Mouse (Mus musculus) stomach, embryonic 16.5 days (tissue): ENCODE data around the gene Padi6. TPM values are rescaled to one million over a fixed set of nuclear protein-coding genes. Genes with fewer than 3 reads are reported as not detected.

Experiments
- ATAC-seq: fragments of 200-750 bp; cut with Nextera tagmentation; 2 replicates; pipeline ENCODE4 v1.8.0; 2017; ENCODE audit warnings: moderate number of reproducible peaks, moderate TSS enrichment; ENCODE audit not compliant: insufficient read depth, low FRiP score
- H3K27ac ChIP-seq: fragments of 300-500 bp; sonication (generic); 2 replicates; pipeline ENCODE4 v1.5.1; 2014; ENCODE audit warnings: low read length
- H3K27me3 ChIP-seq: fragments of 300-500 bp; sonication (generic); 2 replicates; pipeline ENCODE4 v1.6.1; 2014; ENCODE audit warnings: low read length, control low read depth, mixed read lengths; ENCODE audit not compliant: control insufficient read depth, insufficient read depth
- H3K36me3 ChIP-seq: fragments of 300-500 bp; sonication (generic); 2 replicates; pipeline ENCODE4 v1.6.1; 2014; ENCODE audit warnings: low read length; ENCODE audit not compliant: control insufficient read depth, insufficient read depth
- H3K4me1 ChIP-seq: fragments of 300-500 bp; sonication (generic); 2 replicates; pipeline ENCODE4 v1.6.1; 2014; ENCODE audit warnings: low read length, control low read depth, mixed read lengths; ENCODE audit not compliant: control insufficient read depth, insufficient read depth
- H3K4me2 ChIP-seq: fragments of 300-500 bp; sonication (generic); 2 replicates; pipeline ENCODE4 v1.6.1; 2014; ENCODE audit warnings: low read depth, low read length, mixed read lengths
- H3K4me3 ChIP-seq: fragments of 300-500 bp; sonication (generic); replicated peaks from 2 replicates; pipeline ENCODE4 v1.5.1; 2014; ENCODE audit warnings: mild to moderate bottlenecking, low read length
- H3K9ac ChIP-seq: fragments of 300-500 bp; sonication (generic); 2 replicates; pipeline ENCODE4 v1.6.1; 2014; ENCODE audit warnings: low read length
- H3K9me3 ChIP-seq: fragments of 300-500 bp; sonication (generic); replicated peaks from 2 replicates; pipeline ENCODE4 v1.6.1; 2016; ENCODE audit warnings: low read length, control low read depth; ENCODE audit not compliant: control insufficient read depth
- WGBS: fragments of 180-500 bp; shearing (Covaris S2); extraction: QIAGEN DNeasy Blood & Tissue Kit; methylation state at CpG from one replicate; pipeline ENCODE4 v1.1.7; 2014; 5-methylcytosine and 5-hydroxymethylcytosine counted together
- polyA plus RNA-seq: library from polyadenylated mRNA; unstranded; fragments of >200 nt; fragmentation: Nextera tagmentation; extraction: Ambion mirVana; gene quantifications from 2 replicates; pipeline ENCODE4 v1.2.1, GENCODE M21; 2015

Padi6 gene
- polyA plus RNA-seq, 1 experiment from 2014 or later = 0.05 TPM

DNA sequence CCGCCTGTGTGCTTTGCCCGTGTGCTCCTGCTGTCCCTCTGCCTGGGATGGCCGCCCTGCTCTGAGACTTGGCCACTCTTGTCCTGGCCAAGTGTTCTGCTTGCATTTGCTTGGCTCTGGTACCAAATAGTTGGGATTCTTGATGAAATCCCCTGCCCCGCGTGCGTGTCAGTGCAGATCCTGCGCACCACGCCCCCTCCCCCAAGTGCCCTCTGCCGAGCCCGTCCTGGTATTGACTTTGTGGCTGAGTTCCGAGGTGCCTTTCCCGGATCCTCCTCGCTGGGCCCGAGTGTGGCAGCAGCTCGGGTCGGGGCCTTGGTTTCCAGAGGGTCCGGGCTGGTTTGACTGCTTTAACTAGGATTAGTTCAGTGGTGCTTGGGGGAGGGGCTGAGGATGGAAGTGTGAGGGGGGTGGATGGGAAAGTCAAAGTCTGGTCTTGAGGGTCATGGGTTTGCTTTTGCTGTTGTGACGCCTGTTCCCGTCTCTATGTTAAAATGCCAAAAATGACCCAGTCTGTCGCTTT is 20.4 kb downstream of the Padi6 start:
- Histone ChIP-seq H3K4me3 (no peak overlapping the region), H3K27me3 (no peaks in the 10 kb centered on the region), H3K27ac (no peak overlapping the region), H3K9ac (no peak overlapping the region; the same call in 1 of the 2 replicates), H3K9me3 (no peaks in the 10 kb centered on the region), H3K4me1 (no peaks in the 10 kb centered on the region; the same call in 1 of the 2 replicates), H3K36me3 (peaks cover 16% of the 10 kb centered on the region), H3K4me2 (no peak overlapping the region)
- no peak for ATAC-seq
- 76% methylated on average over 20 of the region's 20 CpGs for WGBS

DNA sequence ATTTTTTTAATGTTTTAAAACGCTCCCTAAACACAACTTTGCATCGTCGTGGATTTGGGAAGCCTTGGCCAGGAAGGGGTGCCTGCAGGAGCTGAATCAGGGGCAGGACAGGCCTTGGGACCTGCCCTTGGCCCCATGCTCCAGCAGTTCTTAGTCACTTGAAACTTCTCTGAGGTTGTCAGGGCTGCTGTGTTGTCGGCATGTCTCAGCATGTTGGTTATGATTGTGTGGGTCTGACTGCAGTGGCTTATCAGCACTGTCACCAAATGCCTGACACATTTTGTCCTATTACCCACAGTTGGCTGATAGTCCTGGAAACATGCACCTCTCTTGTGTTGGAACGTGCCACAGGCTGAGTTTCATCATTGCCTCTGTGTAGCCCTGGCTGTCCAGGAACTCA is 22.4 kb downstream of the Padi6 start:
- Histone ChIP-seq H3K9me3 (no peaks in the 10 kb centered on the region), H3K4me1 (no peaks in the 10 kb centered on the region; the same call in 1 of the 2 replicates), H3K27ac (peak overlapping the region; percentile 25; the same call in 1 of the 2 replicates), H3K27me3 (no peaks in the 10 kb centered on the region), H3K4me2 (no peak overlapping the region), H3K4me3 (no peak overlapping the region), H3K9ac (no peak overlapping the region), H3K36me3 (peaks cover 29% of the 10 kb centered on the region)
- ATAC-seq = no peak; the same call in 1 of the 2 replicates
- 83% methylated on average over 5 of the region's 5 CpGs for WGBS

DNA sequence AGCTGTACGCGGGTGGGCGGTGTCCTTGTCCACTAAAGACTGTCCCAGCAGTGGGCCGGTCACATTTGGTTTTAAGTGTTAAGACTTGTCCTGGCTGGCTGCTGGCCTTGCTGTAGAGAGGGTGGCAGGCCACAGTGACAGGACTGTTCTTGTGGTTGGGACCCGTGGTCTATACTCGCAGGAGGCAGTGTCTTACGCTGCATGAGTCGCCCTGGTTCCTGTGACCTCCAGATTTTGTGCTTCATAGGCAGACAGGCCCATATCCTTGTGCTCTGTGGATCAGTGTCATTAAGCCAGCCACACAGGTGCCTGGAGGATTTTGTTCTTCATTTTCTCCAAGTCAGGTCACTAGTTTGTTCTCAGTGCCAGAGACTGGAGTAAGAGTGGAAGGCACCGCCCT is 24.0 kb downstream of the Padi6 start:
- 93% methylated on average over 9 of the region's 9 CpGs for WGBS
- H3K9me3 ChIP-seq = no peaks in the 10 kb centered on the region
- no peak for ATAC-seq

DNA sequence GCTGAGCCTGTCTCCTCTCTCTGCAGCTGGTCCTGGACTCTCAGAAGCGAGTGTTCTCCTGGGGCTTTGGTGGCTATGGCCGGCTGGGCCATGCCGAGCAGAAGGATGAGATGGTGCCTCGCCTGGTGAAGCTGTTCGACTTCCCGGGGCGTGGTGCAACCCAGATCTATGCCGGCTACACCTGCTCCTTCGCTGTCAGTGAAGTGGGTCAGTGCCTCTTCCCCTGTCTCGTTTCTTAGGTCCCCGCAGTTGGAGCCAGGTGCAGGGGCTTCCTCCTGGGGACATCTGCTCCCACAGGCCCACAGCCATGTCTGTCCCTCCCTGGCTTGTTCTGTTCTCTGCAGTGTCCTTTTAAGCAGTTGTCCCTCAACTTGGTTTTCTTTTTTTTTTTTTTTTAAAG is 25.4 kb downstream of the Padi6 start:
- ATAC-seq = no peak
- Histone ChIP-seq H3K27me3 (no peaks in the 10 kb centered on the region), H3K4me2 (no peak overlapping the region), H3K36me3 (peaks cover 41% of the 10 kb centered on the region), H3K4me3 (no peak overlapping the region), H3K9me3 (no peaks in the 10 kb centered on the region), H3K4me1 (peaks cover 22% of the 10 kb centered on the region), H3K9ac (no peak overlapping the region), H3K27ac (no peak overlapping the region)
- WGBS = 86% methylated on average over 11 of the region's 11 CpGs

More for the DNA sequence above, 24.0 kb downstream of the Padi6 start:
- Histone ChIP-seq H3K36me3 (peaks cover 36% of the 10 kb centered on the region), H3K9ac (no peak overlapping the region), H3K27ac (no peak overlapping the region), H3K27me3 (no peaks in the 10 kb centered on the region), H3K4me2 (no peak overlapping the region), H3K4me3 (no peak overlapping the region), H3K4me1 (peaks cover 11% of the 10 kb centered on the region)

DNA sequence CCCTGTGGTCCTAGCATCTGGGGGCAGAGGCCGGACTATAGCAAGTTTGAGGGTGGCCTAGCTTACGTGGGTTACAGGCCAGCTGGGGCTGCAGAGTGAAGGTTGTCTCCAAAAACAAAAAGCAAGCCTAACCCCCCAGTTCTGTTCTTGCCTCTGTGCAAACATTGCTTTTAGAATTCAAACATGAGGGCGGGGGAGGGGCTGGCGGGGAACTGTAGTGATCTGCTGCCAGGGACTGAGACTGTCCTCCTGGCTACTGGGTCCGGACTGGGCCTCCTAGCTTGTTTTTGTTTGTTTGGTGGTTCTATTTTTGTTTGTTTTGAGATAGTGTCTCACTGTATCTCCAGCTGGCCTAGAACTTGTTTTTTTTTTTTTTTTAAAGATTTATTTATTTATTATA is 27.9 kb downstream of the Padi6 start:
- WGBS = 77% methylated on average over 5 of the region's 5 CpGs
- no peak overlapping the region for H3K4me3 ChIP-seq
- ATAC-seq = no peak
- no peak overlapping the region for H3K4me2 ChIP-seq
- H3K27me3 ChIP-seq = no peaks in the 10 kb centered on the region
- no peaks in the 10 kb centered on the region for H3K9me3 ChIP-seq
- H3K4me1 ChIP-seq = peaks cover 22% of the 10 kb centered on the region
- peaks cover 53% of the 10 kb centered on the region for H3K36me3 ChIP-seq
- no peak overlapping the region; the same call in 1 of the 2 replicates for H3K9ac ChIP-seq
- no peak overlapping the region; the same call in 1 of the 2 replicates for H3K27ac ChIP-seq

DNA sequence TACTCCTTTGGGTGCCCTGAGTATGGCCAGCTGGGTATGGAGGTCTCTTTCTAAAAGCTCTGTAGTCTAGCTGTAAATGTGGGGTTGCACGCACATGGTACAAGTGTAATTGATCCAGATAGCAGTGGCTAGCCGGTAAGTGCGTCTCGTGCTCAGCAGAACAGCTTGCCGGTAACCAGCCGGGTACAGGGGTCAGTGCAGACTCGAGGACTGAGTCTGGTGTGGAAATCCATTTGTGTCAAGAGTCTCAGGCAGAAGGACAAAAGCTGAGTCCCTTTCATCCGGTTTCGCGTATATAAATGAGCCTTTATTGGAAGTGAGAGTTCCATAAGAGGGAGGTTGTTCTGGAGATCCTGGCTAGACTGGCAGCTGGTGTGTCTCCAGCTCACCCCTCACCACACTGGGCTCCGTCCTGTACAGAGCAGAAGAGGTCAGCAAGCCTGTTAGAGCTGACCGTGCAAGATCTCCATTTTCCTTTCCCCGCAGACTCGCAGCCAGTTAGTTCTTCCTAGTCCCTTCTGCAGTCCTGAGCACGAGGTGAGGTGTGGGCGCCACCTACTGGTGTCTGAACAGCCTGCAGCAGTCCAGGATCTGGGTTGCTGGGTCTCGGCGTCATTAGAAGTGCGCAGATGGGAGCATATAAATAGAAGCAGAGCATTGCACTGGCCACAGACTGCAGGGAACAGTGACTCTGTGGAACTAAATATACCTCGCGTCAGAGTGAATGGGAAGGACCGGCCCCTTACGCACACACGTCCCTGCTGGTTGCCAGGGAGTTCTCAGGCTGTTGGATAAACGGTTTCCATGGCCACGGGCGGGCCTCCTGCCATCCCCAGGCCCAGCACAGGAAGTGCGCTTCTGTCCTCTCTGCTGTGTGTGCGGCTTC is 28.7 kb downstream of the Padi6 start:
- H3K36me3 ChIP-seq = peaks cover 53% of the 10 kb centered on the region

DNA sequence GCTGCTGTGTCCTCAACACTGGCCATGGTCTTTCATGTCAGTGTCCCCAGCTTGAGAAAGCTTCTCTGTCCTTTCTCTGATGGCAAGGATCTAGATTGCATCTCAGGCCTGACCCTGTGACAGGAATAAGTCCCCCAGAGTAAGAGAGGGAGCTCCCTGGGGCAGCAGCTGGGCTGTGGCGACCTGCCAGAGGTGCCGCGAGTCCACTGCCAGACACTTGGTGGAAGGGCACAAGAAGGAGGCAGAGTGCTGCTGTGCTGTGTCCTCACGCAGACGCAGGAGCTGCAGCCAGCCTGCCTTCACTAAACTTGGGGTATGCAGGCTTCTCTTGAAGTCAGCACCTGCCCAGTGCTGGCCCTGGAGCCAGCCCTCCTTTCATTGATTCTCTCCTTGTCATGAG is 31.1 kb downstream of the Padi6 start:
- ATAC-seq = no peak
- H3K4me2 ChIP-seq = no peak overlapping the region
- WGBS = 73% methylated on average over 5 of the region's 5 CpGs
- H3K27ac ChIP-seq = no peak overlapping the region
- no peaks in the 10 kb centered on the region for H3K27me3 ChIP-seq
- no peaks in the 10 kb centered on the region for H3K9me3 ChIP-seq
- no peak overlapping the region for H3K9ac ChIP-seq
- peaks cover 48% of the 10 kb centered on the region for H3K4me1 ChIP-seq
- H3K36me3 ChIP-seq = peaks cover 36% of the 10 kb centered on the region
- no peak overlapping the region for H3K4me3 ChIP-seq

More for the DNA sequence above, 28.7 kb downstream of the Padi6 start:
- ATAC-seq = peak; percentile 86
- 39% methylated on average over 29 of the region's 29 CpGs for WGBS
- no peak overlapping the region for H3K4me2 ChIP-seq
- no peak overlapping the region for H3K4me3 ChIP-seq
- no peaks in the 10 kb centered on the region for H3K27me3 ChIP-seq
- peak overlapping the region; percentile 46; the same call in 1 of the 2 replicates for H3K9ac ChIP-seq
- peak overlapping the region; percentile 57 for H3K27ac ChIP-seq
- H3K4me1 ChIP-seq = peaks cover 26% of the 10 kb centered on the region
- no peaks in the 10 kb centered on the region for H3K9me3 ChIP-seq

DNA sequence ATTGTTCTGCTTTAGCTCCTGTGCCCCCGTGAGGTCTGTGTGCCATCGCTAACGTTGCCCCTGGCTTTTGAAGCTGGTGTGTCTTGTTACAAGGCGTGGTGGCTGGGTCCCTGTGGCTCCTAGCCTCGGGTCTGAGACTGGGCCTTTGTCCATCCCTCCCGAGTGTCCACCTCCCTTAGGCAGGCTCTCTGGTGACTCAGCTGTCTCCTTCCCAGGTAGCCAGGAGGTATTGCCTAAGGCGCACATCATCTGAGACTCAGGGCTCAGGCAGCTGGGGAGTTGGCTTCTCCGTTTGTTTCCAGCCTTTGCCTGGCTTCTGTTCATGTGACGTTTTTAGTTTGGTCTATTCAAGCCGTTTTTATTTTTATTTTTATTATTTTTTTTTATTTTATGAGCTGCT is 31.7 kb downstream of the Padi6 start:
- 80% methylated on average over 10 of the region's 10 CpGs for WGBS
- Histone ChIP-seq H3K4me3 (no peak overlapping the region), H3K4me1 (peaks cover 51% of the 10 kb centered on the region), H3K27ac (no peak overlapping the region), H3K4me2 (no peak overlapping the region), H3K9ac (no peak overlapping the region), H3K9me3 (no peaks in the 10 kb centered on the region), H3K27me3 (no peaks in the 10 kb centered on the region), H3K36me3 (peaks cover 33% of the 10 kb centered on the region)
- ATAC-seq = no peak

DNA sequence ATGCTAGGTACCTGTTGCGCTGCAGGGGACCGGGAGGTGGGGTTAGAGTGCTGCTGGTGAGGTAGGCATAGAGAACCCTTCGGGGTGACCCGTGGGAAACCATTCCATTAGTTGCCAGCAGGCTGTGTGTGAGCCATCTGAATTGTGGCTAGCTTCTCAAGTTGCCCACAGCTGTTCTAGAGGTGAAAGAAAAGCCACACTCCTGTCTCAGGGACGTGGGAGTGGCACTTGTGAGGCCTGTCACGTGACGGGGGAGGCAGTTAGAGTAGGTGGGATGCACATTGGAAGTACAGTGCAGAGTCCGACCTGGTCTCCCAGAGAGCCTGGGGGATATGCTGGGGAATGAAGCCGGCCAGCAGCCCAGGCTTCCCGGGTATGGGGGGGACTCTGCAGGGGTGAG is 32.8 kb downstream of the Padi6 start:
- peaks cover 57% of the 10 kb centered on the region for H3K4me1 ChIP-seq
- H3K9ac ChIP-seq = no peak overlapping the region
- no peak overlapping the region for H3K4me2 ChIP-seq
- H3K27me3 ChIP-seq = no peaks in the 10 kb centered on the region
- ATAC-seq = no peak
- H3K36me3 ChIP-seq = peaks cover 26% of the 10 kb centered on the region
- no peak overlapping the region for H3K27ac ChIP-seq
- no peak overlapping the region for H3K4me3 ChIP-seq
- 84% methylated on average over 10 of the region's 10 CpGs for WGBS
- no peaks in the 10 kb centered on the region for H3K9me3 ChIP-seq
